Mouse (Mus musculus) 3T3-L1 (cell line): ENCODE data around the gene Clvs2.
A peak's percentile ranks its signal among the peaks of the same experiment; 100 is the strongest.

ENCODE experiments used
- DNase-seq: peaks from one replicate; pipeline ENCODE4 v3.0.0-alpha.2; 2015; ENCODE audit warnings: low read depth, low spot score

Clvs2 gene

GRCm38 (mm10) chr10:33624131-33624879 lies at the start of gene Clvs2:
Clvs2 (minus strand) TSS chr10:33624769.
- no peak for DNase-seq

GRCm38 (mm10) chr10:33653142-33653541 lies 28.6 kb upstream of the Clvs2 start:
- DNase-seq, result peak; percentile 55

GRCm38 (mm10) chr10:33623577-33623991 lies 985 bp downstream of the Clvs2 start:
- DNase-seq, result no peak

GRCm38 (mm10) chr10:33622700-33623099 lies 1.9 kb downstream of the Clvs2 start:
- DNase-seq, result no peak

GRCm38 (mm10) chr10:33616207-33616606 lies 8.4 kb downstream of the Clvs2 start:
- no peak for DNase-seq

GRCm38 (mm10) chr10:33613197-33613596 lies 11.4 kb downstream of the Clvs2 start:
- no peak for DNase-seq

GRCm38 (mm10) chr10:33592732-33593131 lies 31.8 kb downstream of the Clvs2 start:
- DNase-seq, result no peak

GRCm38 (mm10) chr10:33588800-33589199 lies 35.8 kb downstream of the Clvs2 start:
- no peak for DNase-seq

- no peak for DNase-seq
Observed at GRCm38 (mm10) chr10:33587118-33587517, 37.5 kb downstream of the Clvs2 start.

GRCm38 (mm10) chr10:33558081-33558480 lies 66.5 kb downstream of the Clvs2 start:
- DNase-seq, result peak; percentile 45

GRCm38 (mm10) chr10:33540331-33540730 lies 84.2 kb downstream of the Clvs2 start:
- no peak for DNase-seq
